Mouse (Mus musculus): Measurements from ENCODE around the gene Thap2. TPM values are rescaled to one million over a fixed set of nuclear protein-coding genes. Genes with fewer than 3 reads are reported as not detected.

Thap2 gene
- polyA plus RNA-seq, 1 experiment from 2014 or later, result 18.6 TPM

DNA sequence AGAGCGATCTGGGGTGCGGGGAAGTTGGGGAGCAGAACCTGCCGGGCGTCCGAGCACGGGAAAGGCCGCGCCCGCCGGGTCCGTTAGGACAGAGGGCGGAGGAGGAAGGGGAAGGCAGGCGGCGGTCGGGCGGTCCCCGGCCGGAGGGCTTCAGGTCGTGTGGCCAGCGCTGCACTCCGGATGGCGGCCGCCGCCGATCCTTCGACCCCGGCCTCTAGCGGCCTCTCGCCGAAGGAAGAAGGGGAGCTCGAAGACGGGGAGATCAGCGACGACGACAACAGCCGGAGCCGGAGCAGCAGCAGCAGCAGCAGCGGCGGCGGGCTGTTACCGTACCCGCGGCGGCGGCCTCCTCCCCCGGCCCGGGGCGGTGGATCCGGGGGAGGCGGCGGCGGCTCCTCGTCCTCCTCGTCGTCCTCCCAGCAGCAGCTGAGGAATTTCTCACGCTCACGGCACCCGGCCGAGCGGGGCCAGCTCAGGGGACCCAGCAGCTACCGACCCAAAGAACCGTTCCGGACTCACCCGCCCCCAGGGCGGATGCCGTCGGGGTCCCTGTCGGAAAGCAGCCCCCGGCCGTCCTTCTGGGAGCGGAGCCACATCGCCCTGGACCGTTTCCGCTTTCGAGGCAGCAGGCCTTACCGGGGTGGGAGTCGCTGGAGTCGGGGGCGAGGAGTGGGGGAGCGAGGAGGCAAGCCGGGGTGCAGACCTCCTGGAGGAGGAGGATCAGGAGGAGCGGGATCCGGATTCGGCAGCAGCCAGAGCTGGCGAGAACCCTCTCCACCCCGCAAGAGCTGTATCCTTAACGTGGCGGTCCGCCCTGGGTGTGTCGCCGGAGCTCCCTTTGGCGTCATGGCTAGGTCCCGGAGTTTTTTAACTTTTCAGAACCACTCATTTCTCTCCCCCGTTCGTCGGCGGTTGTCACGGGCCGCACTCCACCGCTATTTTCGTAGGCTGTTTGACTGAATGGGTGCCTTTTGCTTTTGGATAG lies 1.1 kb upstream of the Thap2 start:
- Histone ChIP-seq H3K4me2 (ENCODE audit: low read depth, low read length) (peak overlapping the region; percentile 77), H3K4me1 (replicated peaks; ENCODE audit: control insufficient read depth, insufficient read depth, low read length) (peaks cover 25% of the 10 kb centered on the region), H3K27me3 (ENCODE audit: control insufficient read depth, insufficient read depth, low read depth, low read length) (no peaks in the 10 kb centered on the region), H3K9ac (ENCODE audit: low read length) (peak overlapping the region; percentile 96), H3K36me3 (ENCODE audit: control insufficient read depth, insufficient read depth, low read length) (peaks cover 5% of the 10 kb centered on the region), H3K27ac (ENCODE audit: low read length) (peak overlapping the region; percentile 98), H3K4me3 (ENCODE audit: low read length) (peak overlapping the region; percentile 79), H3K9me3 (ENCODE audit: control insufficient read depth, low read length) (no peaks in the 10 kb centered on the region)
- peak; percentile 20 for ATAC-seq (ENCODE audit: low read depth)
- under 1% methylated on average over 77 of the region's 101 CpGs for WGBS

DNA sequence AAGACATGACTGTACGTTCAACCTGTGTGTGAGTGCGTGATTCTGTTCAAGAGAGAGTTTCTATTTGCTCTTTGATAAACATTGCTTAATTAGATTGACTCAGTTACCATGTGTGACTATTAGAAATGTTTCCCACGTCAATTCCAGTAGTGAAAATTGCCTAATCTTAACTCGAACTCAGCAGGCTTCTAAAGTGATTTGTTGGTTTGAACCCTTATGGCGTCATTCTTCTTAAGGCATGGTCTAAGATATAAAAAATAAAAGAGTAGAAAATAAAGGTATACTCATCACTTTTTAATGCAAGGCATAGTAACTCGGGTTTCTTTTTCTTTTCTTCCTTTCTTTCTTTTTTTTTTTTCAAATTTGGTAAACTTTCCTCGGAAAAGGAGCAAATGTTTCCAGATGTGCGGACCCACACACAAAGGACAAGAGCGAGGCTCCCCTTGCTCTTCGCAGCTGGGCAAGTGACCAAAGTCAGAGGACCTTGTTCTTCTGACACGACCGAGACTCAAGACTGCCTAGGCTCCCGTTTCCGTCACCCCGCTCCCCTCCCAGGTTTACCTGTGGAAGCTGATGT lies 511 bp downstream of the Thap2 start:
- WGBS, result 1% methylated on average over 15 of the region's 15 CpGs
- Histone ChIP-seq H3K36me3 (ENCODE audit: control insufficient read depth, insufficient read depth, low read length) (no peaks in the 10 kb centered on the region), H3K4me3 (ENCODE audit: low read length) (peak overlapping the region; percentile 79), H3K9me3 (ENCODE audit: control insufficient read depth, low read length) (no peaks in the 10 kb centered on the region), H3K4me2 (ENCODE audit: low read depth, low read length) (peak overlapping the region; percentile 62), H3K4me1 (replicated peaks; ENCODE audit: control insufficient read depth, insufficient read depth, low read length) (peaks cover 22% of the 10 kb centered on the region), H3K9ac (ENCODE audit: low read length) (peak overlapping the region; percentile 89), H3K27me3 (ENCODE audit: control insufficient read depth, insufficient read depth, low read depth, low read length) (no peaks in the 10 kb centered on the region), H3K27ac (ENCODE audit: low read length) (peak overlapping the region; percentile 99)
- no peak for ATAC-seq (ENCODE audit: low read depth)

DNA sequence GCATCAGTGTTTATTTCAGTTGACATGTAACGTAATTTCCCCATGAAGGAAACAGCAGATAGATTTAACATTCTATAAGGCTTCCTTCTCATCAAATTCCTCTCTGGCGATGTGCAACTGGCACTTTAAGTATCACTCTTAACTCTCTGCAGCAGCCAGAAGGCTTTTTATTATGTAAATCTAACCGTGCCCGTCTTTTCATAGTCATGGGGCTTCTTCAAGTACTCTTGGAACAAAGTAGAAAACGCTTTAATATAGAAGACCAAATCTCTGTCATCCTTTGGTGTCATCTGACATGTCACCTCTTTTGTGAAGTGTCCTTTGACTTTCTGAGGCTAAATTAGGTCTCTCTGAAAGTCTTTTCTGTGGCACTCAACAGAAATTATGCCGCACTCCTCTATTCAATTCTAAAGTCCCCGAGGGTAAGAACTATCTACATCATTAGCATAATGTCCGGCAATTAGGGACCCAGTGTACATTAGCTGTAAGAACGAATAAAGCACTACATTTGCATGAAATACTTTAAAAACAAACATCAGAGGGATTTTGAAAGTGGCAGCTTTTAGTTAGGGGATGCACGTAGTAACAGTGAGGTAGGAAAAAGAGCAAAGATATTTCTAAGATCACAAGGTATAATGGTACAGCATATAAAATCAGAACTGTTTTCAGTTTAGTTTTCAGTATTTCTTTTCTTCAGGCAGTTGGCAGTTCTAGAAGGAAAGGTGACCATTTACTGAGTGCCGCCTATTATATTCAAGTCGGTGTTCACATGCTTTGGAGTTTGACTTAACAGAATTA lies 1.2 kb downstream of the Thap2 start:
- WGBS, result 22% methylated on average over 12 of the region's 12 CpGs
- H3K27ac ChIP-seq (ENCODE audit: low read length), result peak overlapping the region; percentile 99; the same call in 1 of the 2 replicates
- peak overlapping the region; percentile 89 for H3K9ac ChIP-seq (ENCODE audit: low read length)

DNA sequence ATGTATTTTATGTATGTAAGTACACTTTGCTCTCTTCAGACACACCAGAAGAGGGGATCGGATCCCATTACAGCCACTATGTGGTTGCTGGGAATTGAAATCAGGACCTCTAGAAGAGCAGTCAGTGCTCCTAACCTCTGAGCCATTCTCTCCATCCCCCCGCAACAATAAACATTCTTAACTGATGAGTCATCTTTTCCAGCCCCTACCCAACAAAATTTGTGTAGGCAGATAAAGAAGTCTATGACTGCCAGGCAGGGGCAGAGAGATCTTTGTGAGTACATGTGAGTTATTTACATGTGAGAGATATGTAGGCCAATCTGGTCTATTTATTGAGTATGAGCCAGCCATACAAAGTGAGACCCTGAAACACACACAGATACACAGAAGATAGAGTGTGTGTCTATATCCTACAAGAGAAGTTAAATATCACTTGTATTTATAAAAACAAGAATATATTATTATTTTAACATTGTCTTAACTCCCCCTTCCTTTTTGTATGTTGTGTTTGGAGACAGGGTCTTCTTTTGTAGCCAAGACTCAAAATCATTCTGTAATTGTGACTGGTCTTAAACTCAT lies 2.6 kb downstream of the Thap2 start:
- no peak for ATAC-seq (ENCODE audit: low read depth)
- H3K4me2 ChIP-seq (ENCODE audit: low read depth, low read length), result no peak overlapping the region
- WGBS, result 68% methylated on average over 2 of the region's 2 CpGs
- H3K9ac ChIP-seq (ENCODE audit: low read length), result no peak overlapping the region
- no peaks in the 10 kb centered on the region for H3K36me3 ChIP-seq (ENCODE audit: control insufficient read depth, insufficient read depth, low read length)
- H3K27ac ChIP-seq (ENCODE audit: low read length), result no peak overlapping the region
- H3K27me3 ChIP-seq (ENCODE audit: control insufficient read depth, insufficient read depth, low read depth, low read length), result no peaks in the 10 kb centered on the region
- peaks cover 8% of the 10 kb centered on the region for H3K4me1 ChIP-seq (replicated peaks; ENCODE audit: control insufficient read depth, insufficient read depth, low read length)
- H3K4me3 ChIP-seq (ENCODE audit: low read length), result no peak overlapping the region
- no peaks in the 10 kb centered on the region for H3K9me3 ChIP-seq (ENCODE audit: control insufficient read depth, low read length)

More for the DNA sequence above, 1.2 kb downstream of the Thap2 start:
- H3K27me3 ChIP-seq (ENCODE audit: control insufficient read depth, insufficient read depth, low read depth, low read length), result no peaks in the 10 kb centered on the region
- no peaks in the 10 kb centered on the region for H3K36me3 ChIP-seq (ENCODE audit: control insufficient read depth, insufficient read depth, low read length)
- H3K4me2 ChIP-seq (ENCODE audit: low read depth, low read length), result peak overlapping the region; percentile 62
- H3K9me3 ChIP-seq (ENCODE audit: control insufficient read depth, low read length), result no peaks in the 10 kb centered on the region
- peaks cover 16% of the 10 kb centered on the region for H3K4me1 ChIP-seq (replicated peaks; ENCODE audit: control insufficient read depth, insufficient read depth, low read length)
- peak overlapping the region; percentile 79 for H3K4me3 ChIP-seq (ENCODE audit: low read length)
- no peak for ATAC-seq (ENCODE audit: low read depth)

DNA sequence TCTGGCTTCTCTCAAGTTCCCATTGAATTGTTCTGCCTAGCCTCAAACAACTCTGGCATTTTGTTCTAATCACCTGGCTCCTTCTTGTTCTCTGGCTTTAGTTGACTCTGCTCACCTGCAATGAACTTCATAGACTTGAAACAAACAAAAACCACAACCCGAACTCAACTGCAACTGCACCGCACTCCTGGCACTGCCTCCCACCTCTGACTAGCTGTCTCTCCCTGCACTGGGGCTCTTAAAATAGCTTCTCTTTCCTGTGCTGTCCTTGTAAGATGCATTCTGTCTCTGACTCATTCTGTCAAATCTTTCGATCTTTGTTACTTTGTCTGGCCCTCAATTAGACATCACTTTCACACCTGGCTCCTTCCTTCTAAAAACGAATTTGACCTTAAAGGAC lies 21.1 kb downstream of the Thap2 start:
- 79% methylated on average over 4 of the region's 4 CpGs for WGBS
- Histone ChIP-seq H3K4me3 (ENCODE audit: low read length) (no peak overlapping the region), H3K27ac (ENCODE audit: low read length) (no peak overlapping the region), H3K4me2 (ENCODE audit: low read depth, low read length) (peak overlapping the region; percentile 89), H3K9me3 (ENCODE audit: control insufficient read depth, low read length) (no peaks in the 10 kb centered on the region), H3K9ac (ENCODE audit: low read length) (no peak overlapping the region), H3K36me3 (ENCODE audit: control insufficient read depth, insufficient read depth, low read length) (no peaks in the 10 kb centered on the region), H3K27me3 (ENCODE audit: control insufficient read depth, insufficient read depth, low read depth, low read length) (no peaks in the 10 kb centered on the region), H3K4me1 (replicated peaks; ENCODE audit: control insufficient read depth, insufficient read depth, low read length) (peaks cover 4% of the 10 kb centered on the region)
- no peak for ATAC-seq (ENCODE audit: low read depth)

DNA sequence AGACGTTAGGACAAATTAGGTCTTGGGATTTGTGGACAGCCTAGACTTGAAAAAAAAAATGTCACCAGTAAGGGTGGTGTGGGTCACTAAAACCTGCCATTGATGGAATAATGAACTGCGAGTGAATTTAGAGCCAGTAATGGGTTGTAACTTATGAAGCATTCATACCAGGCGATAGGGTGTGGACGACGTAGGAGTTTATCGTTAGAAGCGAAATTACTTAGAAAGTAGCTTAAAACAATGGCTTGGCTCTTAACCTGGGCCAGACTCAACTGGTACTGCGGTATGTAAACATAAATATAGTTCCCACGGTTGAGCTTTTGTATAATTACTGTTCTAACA lies 21.6 kb downstream of the Thap2 start:
- H3K4me3 ChIP-seq (ENCODE audit: low read length), result peak overlapping the region; percentile 71
- ATAC-seq (ENCODE audit: low read depth), result peak; percentile 23
- 3% methylated on average over 9 of the region's 9 CpGs for WGBS

DNA sequence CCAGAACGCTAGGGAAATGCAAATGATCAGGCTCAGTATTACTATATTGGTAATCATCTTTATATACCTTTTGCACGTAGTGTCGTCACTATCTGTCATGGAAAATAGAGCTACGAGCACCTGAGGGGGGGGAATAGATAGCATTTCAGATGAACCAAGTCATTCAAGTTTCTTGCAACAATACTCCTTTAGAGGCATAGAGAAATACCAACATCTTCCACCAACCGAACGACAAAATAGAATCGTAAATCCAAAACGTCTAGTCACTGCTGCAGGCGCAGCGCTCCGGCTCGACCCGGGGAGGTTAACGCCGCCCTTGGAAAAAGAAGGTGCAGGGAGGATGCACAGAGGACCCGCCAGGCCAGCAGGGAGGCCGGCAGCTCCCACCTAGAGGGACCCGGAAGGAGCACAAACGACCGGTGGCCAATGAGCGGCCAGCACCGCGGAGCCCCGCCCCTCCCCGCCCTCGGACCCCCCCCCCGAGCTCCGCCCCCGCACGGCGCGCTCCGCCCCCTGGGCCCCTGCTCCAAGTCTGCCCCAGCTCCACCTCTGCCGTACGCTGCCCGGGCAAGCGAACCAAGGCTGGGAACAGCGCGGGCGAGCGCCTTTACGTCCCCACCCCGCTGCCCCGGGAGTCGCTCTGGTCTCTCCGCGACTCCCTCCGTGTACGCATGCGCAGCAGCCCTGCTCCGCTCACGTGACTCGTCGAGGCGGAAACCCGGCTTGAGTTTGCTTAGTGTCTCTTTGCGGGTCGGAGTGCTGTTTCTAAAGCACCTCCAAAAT lies 22.2 kb downstream of the Thap2 start, which contains the start of gene Tmem19:
Tmem19 (minus strand) TSS at position 662 of the 783 bp plus-strand sequence.
- H3K9me3 ChIP-seq (ENCODE audit: control insufficient read depth, low read length), result no peaks in the 10 kb centered on the region
- WGBS, result under 1% methylated on average over 40 of the region's 58 CpGs
- H3K27ac ChIP-seq (ENCODE audit: low read length), result peak within 1 kb of the TSS; percentile 98
- H3K9ac ChIP-seq (ENCODE audit: low read length), result peak within 1 kb of the TSS; percentile 71
- no peaks in the 10 kb centered on the region; the same call in 1 of the 2 replicates for H3K36me3 ChIP-seq (ENCODE audit: control insufficient read depth, insufficient read depth, low read length)
- no peaks in the 10 kb centered on the region for H3K27me3 ChIP-seq (ENCODE audit: control insufficient read depth, insufficient read depth, low read depth, low read length)
- peaks cover 4% of the 10 kb centered on the region for H3K4me1 ChIP-seq (replicated peaks; ENCODE audit: control insufficient read depth, insufficient read depth, low read length)
- peak within 1 kb of the TSS; percentile 71 for H3K4me3 ChIP-seq (ENCODE audit: low read length)
- ATAC-seq (ENCODE audit: low read depth), result peak; percentile 100
- peak within 1 kb of the TSS; percentile 89 for H3K4me2 ChIP-seq (ENCODE audit: low read depth, low read length)

More for the DNA sequence above, 21.6 kb downstream of the Thap2 start:
- Histone ChIP-seq H3K27ac (ENCODE audit: low read length) (peak overlapping the region; percentile 98), H3K9me3 (ENCODE audit: control insufficient read depth, low read length) (no peaks in the 10 kb centered on the region), H3K27me3 (ENCODE audit: control insufficient read depth, insufficient read depth, low read depth, low read length) (no peaks in the 10 kb centered on the region), H3K4me2 (ENCODE audit: low read depth, low read length) (peak overlapping the region; percentile 89), H3K4me1 (replicated peaks; ENCODE audit: control insufficient read depth, insufficient read depth, low read length) (peaks cover 4% of the 10 kb centered on the region), H3K36me3 (ENCODE audit: control insufficient read depth, insufficient read depth, low read length) (no peaks in the 10 kb centered on the region), H3K9ac (ENCODE audit: low read length) (peak overlapping the region; percentile 71)

DNA sequence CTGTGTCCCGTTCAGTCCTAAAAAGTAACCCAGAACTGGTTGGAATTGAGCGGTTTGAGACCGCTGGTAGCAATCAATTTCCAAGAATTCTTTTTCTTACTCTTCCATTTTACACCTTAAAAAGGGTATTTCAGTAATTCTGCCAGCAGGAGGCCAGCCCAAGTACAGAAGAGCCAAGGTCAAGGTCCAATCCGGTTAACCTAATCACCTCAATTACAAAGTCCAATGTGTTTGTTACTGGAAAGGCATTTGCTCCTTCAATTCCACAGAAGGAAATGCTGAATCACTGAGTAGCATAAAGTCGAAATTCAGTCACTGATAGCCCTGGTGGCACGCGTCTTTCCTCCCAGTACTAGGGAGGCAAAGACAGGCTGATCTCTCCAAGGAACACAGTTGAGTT lies 25.2 kb downstream of the Thap2 start:
- 92% methylated on average over 7 of the region's 7 CpGs for WGBS
- H3K4me2 ChIP-seq (ENCODE audit: low read depth, low read length), result no peak overlapping the region

More for the DNA sequence above, 25.2 kb downstream of the Thap2 start:
- H3K27ac ChIP-seq (ENCODE audit: low read length), result no peak overlapping the region
- no peak for ATAC-seq (ENCODE audit: low read depth)
- no peaks in the 10 kb centered on the region for H3K27me3 ChIP-seq (ENCODE audit: control insufficient read depth, insufficient read depth, low read depth, low read length)
- H3K9ac ChIP-seq (ENCODE audit: low read length), result no peak overlapping the region
- peaks cover 4% of the 10 kb centered on the region for H3K36me3 ChIP-seq (ENCODE audit: control insufficient read depth, insufficient read depth, low read length)
- H3K9me3 ChIP-seq (ENCODE audit: control insufficient read depth, low read length), result no peaks in the 10 kb centered on the region
- no peak overlapping the region for H3K4me3 ChIP-seq (ENCODE audit: low read length)
- H3K4me1 ChIP-seq (replicated peaks; ENCODE audit: control insufficient read depth, insufficient read depth, low read length), result peaks cover 4% of the 10 kb centered on the region

All from lung, embryonic 16.5 days (tissue).